Mouse (Mus musculus): Measurements from ENCODE around the gene Zfp2.

Gene Zfp2

GRCm38 (mm10) chr11:50915671-50916320, at the start of gene Zfp2:
Gene Zfp2 (minus strand): TSS chr11:50916165.
- DNase-seq (ENCODE audit: low read depth) = peak; percentile 75

GRCm38 (mm10) chr11:50964886-50965285, 48.9 kb upstream of the Zfp2 start:
- no peak for DNase-seq (ENCODE audit: low read depth)

- no peak for DNase-seq (ENCODE audit: low read depth)
These were observed 37.7 kb upstream of the Zfp2 start, which contains the start of gene Prop1 for GRCm38 (mm10) chr11:50953665-50954064. Gene Prop1 (minus strand): TSS chr11:50953765.

GRCm38 (mm10) chr11:50952290-50952689, 36.3 kb upstream of the Zfp2 start:
- DNase-seq (ENCODE audit: low read depth) = peak; percentile 65

GRCm38 (mm10) chr11:50943506-50943905, 27.5 kb upstream of the Zfp2 start, which contains the start of gene 4933414I15Rik:
Gene 4933414I15Rik (minus strand): TSS chr11:50943765.
- DNase-seq (ENCODE audit: low read depth) = no peak

GRCm38 (mm10) chr11:50942386-50942785, 26.4 kb upstream of the Zfp2 start:
- no peak for DNase-seq (ENCODE audit: low read depth)

- peak; percentile 60 for DNase-seq (ENCODE audit: low read depth)
These were observed 23.8 kb upstream of the Zfp2 start for GRCm38 (mm10) chr11:50939621-50940366.

- DNase-seq (ENCODE audit: low read depth) = no peak
These were observed 22.5 kb upstream of the Zfp2 start for GRCm38 (mm10) chr11:50938435-50938834.

GRCm38 (mm10) chr11:50932040-50932439, 16.1 kb upstream of the Zfp2 start:
- no peak for DNase-seq (ENCODE audit: low read depth)

- peak; percentile 6 for DNase-seq (ENCODE audit: low read depth)
These were observed 15.5 kb upstream of the Zfp2 start, which contains the start of gene Zfp354b for GRCm38 (mm10) chr11:50931451-50931866. Gene Zfp354b (minus strand): TSS chr11:50931633.

GRCm38 (mm10) chr11:50931021-50931420, 15.1 kb upstream of the Zfp2 start:
- no peak for DNase-seq (ENCODE audit: low read depth)

GRCm38 (mm10) chr11:50930469-50931014, 14.6 kb upstream of the Zfp2 start:
- DNase-seq (ENCODE audit: low read depth) = no peak

- no peak for DNase-seq (ENCODE audit: low read depth)
These were observed 1.5 kb downstream of the Zfp2 start for GRCm38 (mm10) chr11:50914461-50914860.

- no peak for DNase-seq (ENCODE audit: low read depth)
These were observed 2.7 kb downstream of the Zfp2 start for GRCm38 (mm10) chr11:50913301-50913700.

GRCm38 (mm10) chr11:50908136-50908535, 7.8 kb downstream of the Zfp2 start:
- DNase-seq (ENCODE audit: low read depth) = no peak

- DNase-seq (ENCODE audit: low read depth) = no peak
These were observed 18.6 kb downstream of the Zfp2 start for GRCm38 (mm10) chr11:50897359-50897758.

- peak; percentile 22 for DNase-seq (ENCODE audit: low read depth)
These were observed 23.5 kb downstream of the Zfp2 start for GRCm38 (mm10) chr11:50892441-50892840.

GRCm38 (mm10) chr11:50887390-50888128, 28.4 kb downstream of the Zfp2 start, which contains the start of gene Zfp454:
Gene Zfp454 (minus strand): TSS chr11:50887651.
- no peak for DNase-seq (ENCODE audit: low read depth)

GRCm38 (mm10) chr11:50886933-50887293, 29.1 kb downstream of the Zfp2 start:
- DNase-seq (ENCODE audit: low read depth) = no peak

- no peak for DNase-seq (ENCODE audit: low read depth)
These were observed 29.6 kb downstream of the Zfp2 start for GRCm38 (mm10) chr11:50886231-50886932.

GRCm38 (mm10) chr11:50883756-50884155, 32.2 kb downstream of the Zfp2 start:
- peak; percentile 1 for DNase-seq (ENCODE audit: low read depth)

GRCm38 (mm10) chr11:50878641-50879040, 37.3 kb downstream of the Zfp2 start:
- no peak for DNase-seq (ENCODE audit: low read depth)
